Mouse (Mus musculus) heart, adult 2 months (tissue): ENCODE results near the gene Col12a1.

Experiments used
- CTCF ChIP-seq: fragments of 200-600 bp; IDR thresholded peaks from 2 replicates; pipeline ENCODE4 v1.8.1; 2022; ENCODE audit warnings: antibody characterized with exemption, mild to moderate bottlenecking, moderate library complexity
- POLR2A ChIP-seq: fragments of 200-500 bp; IDR thresholded peaks from 2 replicates; pipeline ENCODE4 v1.6.1; 2011; ENCODE audit warnings: mild to moderate bottlenecking, low read depth, low read length, control low read depth; ENCODE audit not compliant: insufficient read depth

GRCm38 (mm10) chr9:79723090-79723489 is 4.5 kb upstream of the Col12a1 start:
- TF ChIP-seq POLR2A = no peak
- TF ChIP-seq CTCF = peak; percentile 89
